Mouse (Mus musculus) cerebellum, adult 2 months (tissue): Measurements from ENCODE around the gene Raet1e.

Source experiments
- CTCF ChIP-seq: fragments of 200-500 bp; IDR thresholded peaks from 2 replicates; pipeline ENCODE4 v1.5.1; 2011; ENCODE audit warnings: low read depth, mild to moderate bottlenecking, control low read depth, low read length, moderate library complexity, borderline replicate concordance; ENCODE audit not compliant: insufficient read depth
- POLR2A ChIP-seq: fragments of 200-500 bp; IDR thresholded peaks from 2 replicates; pipeline ENCODE4 v1.6.1; 2011; ENCODE audit warnings: low read length, control low read depth, borderline replicate concordance; ENCODE audit not compliant: insufficient read depth

- TF ChIP-seq POLR2A (no peak), CTCF (no peak)
Measured at GRCm38 (mm10) chr10:22306452-22306851, 148.1 kb downstream of the Raet1e start.
